Mouse (Mus musculus): ENCODE data around the gene Hsph1.

DNA sequence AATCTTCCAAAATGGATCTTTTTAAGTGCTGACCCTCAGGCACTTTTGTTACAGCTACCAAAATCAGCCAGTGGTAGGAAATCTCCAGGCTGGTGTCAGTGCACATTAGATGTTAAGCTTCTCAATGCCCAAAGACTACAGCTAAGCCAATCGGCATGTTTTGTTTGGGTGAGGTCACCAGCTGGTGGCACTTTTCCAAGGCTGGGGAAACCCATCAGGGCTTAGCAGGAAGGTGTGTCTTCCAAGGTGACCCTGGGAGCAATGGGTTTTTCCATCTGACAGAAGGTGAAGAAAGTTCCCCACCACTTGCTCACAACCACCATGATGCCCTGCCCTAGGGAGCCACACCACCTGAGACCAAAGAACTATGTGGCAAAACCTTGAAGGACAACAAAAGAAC is 20.0 kb downstream of the Hsph1 start:
- TF ChIP-seq GABPA (IDR thresholded peaks at IDR 0.05; ENCODE audit: insufficient replicate concordance, low read depth, low read length) (no peak), UBTF (IDR thresholded peaks at IDR 0.05; ENCODE audit: low read depth, low read length) (no peak), POLR2AphosphoS2 (IDR thresholded peaks at IDR 0.05; ENCODE audit: low read depth, low read length) (no peak), ZKSCAN1 (IDR thresholded peaks at IDR 0.05; ENCODE audit: borderline replicate concordance, low read depth, low read length) (no peak), RAD21 (IDR thresholded peaks at IDR 0.05; ENCODE audit: low read depth, low read length) (no peak), USF2 (conservative IDR thresholded peaks at IDR 0.05; ENCODE audit: low read depth, low read length) (no peak), RCOR1 (conservative IDR thresholded peaks at IDR 0.05; ENCODE audit: low read depth, low read length) (no peak), CTCF (conservative IDR thresholded peaks at IDR 0.05 in 1 of 2, IDR thresholded peaks at IDR 0.05 in 1 of 2; ENCODE audit: low read depth in 2 of 2, low read length in 2 of 2) (no peak)

All from CH12.LX (cell line).